Mouse (Mus musculus) kidney, embryonic 15.5 days (tissue): ENCODE measurements around the gene Slc24a4. TPM values are rescaled to one million over a fixed set of nuclear protein-coding genes. Genes with fewer than 3 reads are reported as not detected.

Source experiments
- ATAC-seq: fragments of 200-750 bp; cut with Nextera tagmentation; replicated peaks from 2 replicates; pipeline ENCODE4 v1.8.0; 2017; ENCODE audit warnings: moderate TSS enrichment; ENCODE audit not compliant: low FRiP score
- H3K27ac ChIP-seq: fragments of 300-500 bp; sonication (generic); 2 replicates; pipeline ENCODE4 v1.5.1; 2015; ENCODE audit warnings: mild to moderate bottlenecking, inconsistent platforms
- H3K27me3 ChIP-seq: fragments of 300-500 bp; sonication (generic); 2 replicates; pipeline ENCODE4 v1.6.1; 2015; ENCODE audit warnings: inconsistent platforms
- H3K36me3 ChIP-seq: fragments of 300-500 bp; sonication (generic); 2 replicates; pipeline ENCODE4 v1.6.1; 2015; ENCODE audit warnings: inconsistent platforms
- H3K4me1 ChIP-seq: fragments of 300-500 bp; sonication (generic); 2 replicates; pipeline ENCODE4 v1.6.1; 2015; ENCODE audit warnings: inconsistent platforms
- H3K4me2 ChIP-seq: fragments of 300-500 bp; sonication (generic); 2 replicates; pipeline ENCODE4 v1.6.1; 2015; ENCODE audit warnings: moderate library complexity, mild to moderate bottlenecking, inconsistent platforms
- H3K4me3 ChIP-seq: fragments of 300-500 bp; sonication (generic); replicated peaks from 2 replicates; pipeline ENCODE4 v1.5.1; 2015; ENCODE audit warnings: mild to moderate bottlenecking, inconsistent platforms
- H3K9ac ChIP-seq: fragments of 300-500 bp; sonication (generic); 2 replicates; pipeline ENCODE4 v1.6.1; 2015; ENCODE audit warnings: mild to moderate bottlenecking, inconsistent platforms
- H3K9me3 ChIP-seq: fragments of 300-500 bp; sonication (generic); replicated peaks from 2 replicates; pipeline ENCODE4 v1.6.1; 2016; ENCODE audit warnings: inconsistent platforms
- WGBS: fragments of 180-500 bp; shearing (Covaris S2); methylation state at CpG from one replicate; pipeline ENCODE4 v1.1.7; 2015; ENCODE audit warnings: mixed read lengths; 5-methylcytosine and 5-hydroxymethylcytosine counted together
- polyA plus RNA-seq: library from polyadenylated mRNA; unstranded; fragments of >200 nt; fragmentation: Nextera tagmentation; extraction: Ambion mirVana; gene quantifications from 2 replicates; pipeline ENCODE4 v1.2.1, GENCODE M21; 2015

Slc24a4 gene
- polyA plus RNA-seq, 1 experiment from 2014 or later = 0.06 TPM

DNA sequence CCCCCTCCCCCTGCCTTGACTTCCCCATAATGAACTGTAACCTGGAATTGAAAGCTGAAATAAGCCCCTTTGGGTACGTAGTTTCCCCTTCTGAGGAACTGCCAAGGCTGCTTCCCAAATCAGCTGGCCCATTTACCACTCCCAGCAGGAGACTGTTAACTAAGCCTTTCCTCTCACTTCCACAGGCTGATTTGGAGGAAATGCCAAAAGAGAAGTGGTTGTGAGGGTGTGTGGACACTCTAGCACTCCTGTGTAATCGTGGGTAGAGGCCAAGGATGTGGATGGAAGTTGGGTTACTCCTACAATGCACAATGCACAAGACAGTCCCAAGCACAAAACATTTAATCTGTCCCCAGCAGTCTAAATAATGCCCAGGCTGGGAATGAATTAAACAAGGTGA, 153.6 kb downstream of the Slc24a4 start:
- H3K27me3 ChIP-seq = no peaks in the 10 kb centered on the region
- WGBS = 71% methylated on average over 2 of the region's 2 CpGs
- peak overlapping the region; percentile 97 for H3K4me2 ChIP-seq
- H3K27ac ChIP-seq = no peak overlapping the region
- no peaks in the 10 kb centered on the region for H3K9me3 ChIP-seq
- no peak overlapping the region for H3K9ac ChIP-seq
- H3K4me3 ChIP-seq = no peak overlapping the region
- peaks cover 42% of the 10 kb centered on the region for H3K4me1 ChIP-seq
- no peaks in the 10 kb centered on the region for H3K36me3 ChIP-seq
- no peak for ATAC-seq

DNA sequence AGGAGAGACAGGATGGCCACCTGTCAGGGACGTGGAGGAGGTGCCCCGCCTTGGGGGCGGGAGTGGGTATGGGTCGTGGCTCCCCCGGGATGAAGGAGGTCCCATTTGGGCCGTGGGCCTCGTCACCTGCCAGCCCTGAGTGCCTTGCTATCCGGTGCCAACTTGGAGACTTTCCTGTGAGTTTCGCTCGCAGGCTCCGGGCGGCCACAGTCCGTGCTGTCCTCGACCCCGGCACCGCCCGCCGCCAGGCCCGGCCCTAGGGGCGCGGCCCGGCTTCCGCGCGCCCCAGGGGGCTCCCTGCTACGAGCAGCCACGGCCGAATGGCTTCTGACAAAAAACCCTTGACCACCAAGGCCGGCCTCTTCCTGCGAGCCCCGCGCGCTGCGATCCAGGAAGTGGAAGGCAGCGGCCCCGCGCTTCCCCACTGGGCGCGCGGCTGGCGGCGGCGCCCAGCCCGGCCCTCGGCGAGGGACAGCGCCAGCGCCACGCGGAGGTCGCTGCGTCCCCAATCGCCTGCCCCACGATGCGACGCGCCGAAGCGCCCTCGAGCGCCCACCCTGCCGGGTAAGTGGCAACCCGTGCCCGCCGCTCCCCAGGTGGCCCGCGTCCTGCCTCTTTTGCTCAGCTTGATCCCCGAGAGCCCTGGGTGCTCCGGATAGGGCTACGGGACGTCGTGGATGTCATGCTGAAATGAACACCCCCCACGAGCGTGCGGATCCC, 154.4 kb downstream of the Slc24a4 start, which contains the start of gene Rin3:
TSS of gene Rin3 (plus strand) at position 286 of the 720 bp plus-strand sequence.
- H3K4me2 ChIP-seq = peak within 1 kb of the TSS; percentile 97
- H3K36me3 ChIP-seq = no peaks in the 10 kb centered on the region
- under 1% methylated on average over 72 of the region's 75 CpGs for WGBS

DNA sequence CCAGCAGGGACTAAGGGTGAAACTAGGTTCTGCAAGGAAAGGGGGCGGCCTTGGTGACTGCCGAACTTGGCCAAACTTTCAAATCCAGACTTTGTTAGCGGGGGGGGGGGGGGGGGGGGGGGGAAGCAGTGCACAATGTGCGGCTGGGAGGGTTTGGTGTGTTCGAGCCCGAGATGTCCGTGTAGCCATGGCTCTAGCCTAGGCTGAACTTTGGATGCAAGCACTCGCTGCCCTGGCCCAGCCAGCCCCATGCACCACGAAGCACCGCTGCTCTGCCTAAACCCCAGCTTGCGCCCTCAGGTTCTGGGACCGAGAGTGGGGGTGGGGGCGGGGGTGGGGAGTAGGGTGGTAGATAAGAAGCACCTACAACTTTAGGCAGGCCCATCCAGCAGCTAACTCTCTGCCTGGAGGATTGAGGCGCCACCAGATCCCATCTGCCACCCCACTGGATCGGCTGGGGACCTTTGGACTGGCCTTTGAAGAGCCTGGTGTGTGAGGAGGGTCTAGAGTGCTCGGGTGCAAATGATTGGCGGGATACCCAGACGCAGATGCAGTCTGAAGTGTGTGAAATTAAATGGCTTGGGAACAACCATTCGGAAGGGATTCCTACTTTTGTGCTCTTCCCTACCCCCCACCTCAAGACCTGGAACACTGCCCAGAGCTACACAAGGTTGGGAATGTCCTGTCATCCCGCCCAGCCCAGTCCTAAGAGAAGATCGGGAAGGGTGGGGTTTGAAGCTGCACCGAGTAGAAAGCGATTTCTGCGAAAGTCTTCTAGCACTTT, 155.1 kb downstream of the Slc24a4 start:
- no peaks in the 10 kb centered on the region for H3K36me3 ChIP-seq
- H3K27ac ChIP-seq = peak overlapping the region; percentile 70
- no peaks in the 10 kb centered on the region for H3K9me3 ChIP-seq
- 10% methylated on average over 22 of the region's 24 CpGs for WGBS
- peaks cover 54% of the 10 kb centered on the region for H3K4me1 ChIP-seq
- peak overlapping the region; percentile 97 for H3K4me2 ChIP-seq
- peak overlapping the region; percentile 72 for H3K9ac ChIP-seq
- peak; percentile 53 for ATAC-seq
- H3K4me3 ChIP-seq = peak overlapping the region; percentile 69
- no peaks in the 10 kb centered on the region for H3K27me3 ChIP-seq

More for the DNA sequence above, 154.4 kb downstream of the Slc24a4 start, which contains the start of gene Rin3:
- no peaks in the 10 kb centered on the region for H3K27me3 ChIP-seq
- H3K27ac ChIP-seq = peak within 1 kb of the TSS; percentile 70
- peak within 1 kb of the TSS; percentile 69 for H3K4me3 ChIP-seq
- ATAC-seq = peak; percentile 54
- H3K9me3 ChIP-seq = no peaks in the 10 kb centered on the region
- peaks cover 50% of the 10 kb centered on the region for H3K4me1 ChIP-seq
- peak within 1 kb of the TSS; percentile 72 for H3K9ac ChIP-seq

DNA sequence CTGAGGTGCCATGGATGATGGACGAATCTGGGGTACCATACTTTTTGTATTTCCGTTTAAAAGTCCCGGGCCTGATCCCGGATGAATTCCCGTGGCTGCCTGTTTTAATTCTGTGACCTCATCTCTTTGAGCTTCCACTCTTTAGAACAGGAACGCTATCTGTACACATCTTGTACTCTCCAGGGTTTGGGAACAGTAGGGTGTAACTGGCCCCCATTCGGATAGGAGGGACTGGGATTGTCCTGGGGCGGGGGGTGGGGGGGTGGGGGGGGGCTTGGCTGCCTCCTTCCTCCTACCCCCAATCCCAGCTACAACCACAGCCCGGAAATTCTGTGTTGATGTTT, 155.7 kb downstream of the Slc24a4 start:
- H3K4me2 ChIP-seq = peak overlapping the region; percentile 97
- WGBS = 30% methylated on average over 9 of the region's 9 CpGs
- no peak for ATAC-seq
- no peaks in the 10 kb centered on the region for H3K36me3 ChIP-seq
- H3K4me1 ChIP-seq = peaks cover 54% of the 10 kb centered on the region
- no peak overlapping the region for H3K9ac ChIP-seq
- H3K9me3 ChIP-seq = no peaks in the 10 kb centered on the region
- peak overlapping the region; percentile 69 for H3K4me3 ChIP-seq
- H3K27me3 ChIP-seq = no peaks in the 10 kb centered on the region
- H3K27ac ChIP-seq = no peak overlapping the region

DNA sequence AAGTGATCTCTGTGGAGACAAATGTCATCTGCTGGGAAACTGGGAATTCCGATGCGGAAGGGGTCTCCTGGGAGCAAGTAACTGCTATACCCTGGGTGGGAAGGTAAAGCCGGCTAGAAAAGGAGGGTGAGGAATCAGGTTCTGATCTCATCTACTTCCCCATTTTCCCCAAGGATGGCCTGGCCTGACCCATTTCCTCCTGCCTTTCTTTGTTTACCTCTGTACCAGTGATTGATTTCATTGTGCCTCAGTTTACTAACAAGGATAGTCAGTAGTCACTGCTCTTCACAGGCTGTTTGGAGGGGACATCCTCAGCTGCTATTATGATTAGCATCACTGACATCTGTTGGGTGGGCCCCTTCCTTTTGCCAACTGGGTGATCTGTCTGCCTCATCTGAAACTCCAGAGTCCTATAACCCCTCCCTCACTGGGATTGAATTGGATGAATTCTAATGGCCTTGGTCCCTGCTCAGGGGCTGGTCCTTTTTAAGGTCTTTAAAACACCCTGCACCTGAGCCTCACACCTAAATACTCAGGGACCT, 156.2 kb downstream of the Slc24a4 start:
- Histone ChIP-seq H3K27ac (no peak overlapping the region), H3K36me3 (no peaks in the 10 kb centered on the region), H3K4me2 (peak overlapping the region; percentile 97), H3K9me3 (no peaks in the 10 kb centered on the region), H3K27me3 (no peaks in the 10 kb centered on the region), H3K4me1 (peaks cover 54% of the 10 kb centered on the region), H3K4me3 (peak overlapping the region; percentile 69), H3K9ac (no peak overlapping the region)
- ATAC-seq = no peak
- 41% methylated on average over 3 of the region's 3 CpGs for WGBS

DNA sequence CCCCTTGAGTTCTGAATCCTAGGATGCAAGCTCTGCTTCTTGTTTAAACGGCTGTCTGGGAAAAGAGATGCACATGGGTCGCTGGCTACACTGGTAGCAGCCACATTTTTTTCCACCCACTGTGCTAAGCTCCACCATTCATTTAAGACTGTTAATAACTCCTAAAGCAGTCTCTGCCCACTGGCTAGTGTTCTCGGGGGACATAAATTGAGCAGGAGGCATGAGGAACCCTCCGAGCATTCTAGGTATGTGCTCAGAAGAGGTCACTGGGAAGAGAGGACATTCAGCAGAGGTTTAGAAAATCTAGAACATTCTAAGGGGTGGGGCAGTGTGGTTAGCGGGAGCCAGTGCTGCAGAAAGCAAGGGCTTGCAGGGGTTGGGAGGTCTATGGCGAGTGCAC, 156.8 kb downstream of the Slc24a4 start:
- H3K27me3 ChIP-seq = no peaks in the 10 kb centered on the region
- H3K9ac ChIP-seq = no peak overlapping the region
- H3K4me3 ChIP-seq = no peak overlapping the region
- peaks cover 54% of the 10 kb centered on the region for H3K4me1 ChIP-seq
- no peak for ATAC-seq
- H3K4me2 ChIP-seq = 0 out of 2 replicates have a peak overlapping the region, but pooled peaks have one; percentile 6
- no peaks in the 10 kb centered on the region for H3K9me3 ChIP-seq
- WGBS = 71% methylated on average over 6 of the region's 6 CpGs
- no peak overlapping the region for H3K27ac ChIP-seq
- no peaks in the 10 kb centered on the region for H3K36me3 ChIP-seq

DNA sequence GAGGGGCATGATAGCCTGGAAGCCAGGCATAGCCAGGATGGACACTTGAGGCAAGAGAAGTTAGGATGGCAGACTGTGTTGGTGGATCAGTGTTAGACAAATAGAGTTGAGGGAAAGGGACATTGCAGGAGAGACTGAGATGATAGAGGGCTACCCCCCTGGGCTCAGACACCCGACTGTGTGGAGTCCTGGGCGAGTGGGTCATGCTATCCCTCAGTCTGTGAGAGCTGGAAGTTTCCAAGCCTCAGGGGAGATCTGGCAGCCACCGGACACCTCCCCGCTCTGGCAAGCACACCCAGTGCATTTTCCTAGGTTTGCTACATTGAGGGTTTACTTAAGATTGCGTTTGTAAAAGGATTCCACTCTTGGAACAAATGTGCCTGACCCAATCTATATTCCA, 157.2 kb downstream of the Slc24a4 start:
- H3K4me3 ChIP-seq = no peak overlapping the region
- peaks cover 55% of the 10 kb centered on the region for H3K4me1 ChIP-seq

DNA sequence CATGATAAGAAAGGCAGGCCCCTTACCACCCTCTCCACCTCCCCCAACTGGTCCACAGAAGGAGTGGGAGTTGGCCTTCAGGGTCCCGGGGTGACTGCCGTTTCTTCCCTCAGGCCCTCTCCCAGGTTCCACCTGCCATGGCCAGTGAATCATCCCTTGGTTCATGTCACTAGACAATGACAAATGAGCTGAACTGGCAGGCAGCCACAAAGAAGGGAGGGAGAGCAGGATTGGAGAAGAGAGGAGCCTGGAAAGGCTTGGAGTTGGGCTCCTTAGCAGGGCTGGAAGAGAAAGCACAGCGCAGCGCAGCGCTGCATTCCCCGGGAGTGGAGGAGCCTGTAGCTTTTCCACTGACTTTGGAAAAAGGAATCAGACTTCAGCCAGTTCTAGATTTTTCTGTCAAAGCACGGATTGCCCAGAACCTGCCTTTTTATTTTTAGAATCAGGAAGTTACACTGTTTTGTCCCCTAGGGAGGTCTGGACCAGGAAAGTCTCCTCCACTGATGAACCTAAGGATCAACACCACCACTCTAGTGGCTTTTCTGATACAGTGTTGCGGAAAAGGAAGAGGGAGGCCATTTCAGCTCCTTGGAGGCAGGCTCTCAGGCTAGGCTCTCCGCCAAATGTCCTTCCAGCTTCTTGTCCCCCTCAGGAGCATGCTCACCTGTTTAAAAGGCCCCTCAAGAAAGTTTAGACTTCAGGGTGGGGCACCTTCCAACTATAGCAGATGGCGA, 158.3 kb downstream of the Slc24a4 start:
- Histone ChIP-seq H3K4me3 (no peak overlapping the region), H3K27me3 (no peaks in the 10 kb centered on the region), H3K27ac (peak overlapping the region; percentile 75), H3K4me1 (peaks cover 65% of the 10 kb centered on the region), H3K9ac (0 out of 2 replicates have a peak overlapping the region, but pooled peaks have one; percentile 12), H3K9me3 (no peaks in the 10 kb centered on the region), H3K36me3 (no peaks in the 10 kb centered on the region), H3K4me2 (peak overlapping the region; percentile 27)
- 41% methylated on average over 10 of the region's 10 CpGs for WGBS
- ATAC-seq = peak; percentile 34; the same call in 1 of the 2 replicates

More for the DNA sequence above, 157.2 kb downstream of the Slc24a4 start:
- no peak for ATAC-seq
- Histone ChIP-seq H3K36me3 (no peaks in the 10 kb centered on the region), H3K27me3 (no peaks in the 10 kb centered on the region), H3K4me2 (no peak overlapping the region), H3K27ac (no peak overlapping the region), H3K9ac (no peak overlapping the region), H3K9me3 (no peaks in the 10 kb centered on the region)
- 68% methylated on average over 5 of the region's 5 CpGs for WGBS

DNA sequence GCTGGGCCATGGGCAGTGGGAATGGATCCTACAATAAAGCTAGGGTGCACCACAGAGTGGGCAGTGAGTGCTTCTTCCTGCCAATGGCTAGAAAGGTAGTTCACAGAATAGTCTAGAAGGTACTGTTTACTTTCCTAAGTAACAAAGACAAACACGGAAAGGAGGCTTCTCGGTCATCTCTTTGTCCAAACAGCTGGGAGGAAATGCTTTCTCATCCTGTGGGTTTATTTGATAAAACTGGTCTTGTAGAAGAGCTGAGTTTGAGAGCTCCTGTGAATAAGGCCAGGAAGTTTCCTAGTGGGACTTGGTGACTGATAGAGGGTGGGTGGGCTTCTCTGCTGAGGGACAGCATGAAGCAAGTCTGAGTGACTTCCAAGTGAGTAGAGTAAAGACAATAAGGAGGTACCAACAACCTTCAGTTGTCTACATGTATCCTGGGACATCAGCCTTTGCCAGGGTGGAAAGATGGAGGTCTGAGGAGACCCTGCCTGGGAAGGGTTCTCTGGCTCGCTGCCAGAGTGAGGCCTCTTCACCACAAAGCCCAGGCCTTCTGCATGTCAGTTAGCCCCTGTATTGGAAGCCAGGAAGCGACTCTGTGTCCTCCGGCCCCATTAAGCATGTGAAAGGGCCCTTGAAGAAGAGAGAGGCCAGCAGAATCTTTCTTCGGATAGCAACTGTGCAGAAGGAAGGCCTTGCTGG, 159.5 kb downstream of the Slc24a4 start:
- ATAC-seq = no peak
- H3K4me3 ChIP-seq = no peak overlapping the region
- WGBS = 75% methylated on average over 6 of the region's 6 CpGs
- 0 out of 2 replicates have a peak overlapping the region, but pooled peaks have one; percentile 75 for H3K27ac ChIP-seq
- no peak overlapping the region for H3K9ac ChIP-seq
- H3K27me3 ChIP-seq = no peaks in the 10 kb centered on the region
- no peak overlapping the region for H3K4me2 ChIP-seq
- no peaks in the 10 kb centered on the region for H3K9me3 ChIP-seq
- no peaks in the 10 kb centered on the region for H3K36me3 ChIP-seq
- H3K4me1 ChIP-seq = peaks cover 72% of the 10 kb centered on the region

DNA sequence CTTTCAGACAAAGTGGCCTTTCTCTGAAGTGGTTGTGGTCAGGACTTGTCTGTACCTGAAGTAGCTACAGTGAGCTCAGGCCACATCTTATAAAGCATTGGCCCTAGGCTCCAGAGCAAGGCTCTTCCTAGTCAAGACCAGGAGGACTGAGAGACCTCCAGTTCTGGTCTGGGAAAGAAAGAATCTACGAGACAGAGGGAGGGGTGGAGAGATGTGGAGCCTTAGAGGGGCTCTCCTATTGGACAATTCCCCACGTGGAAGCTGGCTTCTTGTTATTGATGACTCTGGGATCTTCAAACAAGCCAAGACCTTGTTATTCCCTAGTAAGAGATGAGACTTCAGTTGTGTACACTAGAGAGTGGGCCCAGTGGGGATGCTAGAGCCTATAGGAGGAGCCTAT, 160.3 kb downstream of the Slc24a4 start:
- Histone ChIP-seq H3K36me3 (no peaks in the 10 kb centered on the region), H3K9me3 (no peaks in the 10 kb centered on the region), H3K9ac (no peak overlapping the region), H3K27ac (no peak overlapping the region), H3K27me3 (no peaks in the 10 kb centered on the region), H3K4me3 (no peak overlapping the region), H3K4me2 (no peak overlapping the region), H3K4me1 (peaks cover 70% of the 10 kb centered on the region)
- ATAC-seq = no peak
- WGBS = 60% methylated on average over 2 of the region's 2 CpGs

DNA sequence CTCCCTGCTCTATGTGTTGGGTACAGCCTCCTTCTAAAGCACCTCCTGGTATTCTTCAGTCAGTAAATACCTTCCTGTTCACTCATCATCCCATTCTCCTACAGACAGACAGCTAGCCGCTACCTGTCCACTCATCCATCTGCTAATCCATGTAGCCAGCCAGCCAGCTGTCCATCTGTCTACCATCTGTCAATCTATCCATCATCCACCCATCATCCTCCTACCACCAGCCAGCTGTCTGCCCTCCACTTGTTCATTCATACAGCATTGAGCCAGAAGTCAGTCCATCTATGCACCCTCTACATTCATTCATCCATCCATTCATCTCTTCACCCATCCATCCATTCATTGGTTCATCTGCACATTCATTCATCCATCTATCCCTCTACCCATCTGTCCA, 161.0 kb downstream of the Slc24a4 start:
- H3K4me2 ChIP-seq = no peak overlapping the region
- no peaks in the 10 kb centered on the region for H3K9me3 ChIP-seq
- H3K9ac ChIP-seq = no peak overlapping the region
- no peaks in the 10 kb centered on the region for H3K27me3 ChIP-seq
- peaks cover 63% of the 10 kb centered on the region for H3K4me1 ChIP-seq
- H3K27ac ChIP-seq = no peak overlapping the region
- H3K36me3 ChIP-seq = peaks cover 3% of the 10 kb centered on the region; the same call in 1 of the 2 replicates
- H3K4me3 ChIP-seq = no peak overlapping the region
- no peak for ATAC-seq
- WGBS = 91% methylated on average over 1 of the region's 1 CpGs
